Comparison of ENCODE assay signal across 23 mouse cellular contexts in the genomic region with DNA sequence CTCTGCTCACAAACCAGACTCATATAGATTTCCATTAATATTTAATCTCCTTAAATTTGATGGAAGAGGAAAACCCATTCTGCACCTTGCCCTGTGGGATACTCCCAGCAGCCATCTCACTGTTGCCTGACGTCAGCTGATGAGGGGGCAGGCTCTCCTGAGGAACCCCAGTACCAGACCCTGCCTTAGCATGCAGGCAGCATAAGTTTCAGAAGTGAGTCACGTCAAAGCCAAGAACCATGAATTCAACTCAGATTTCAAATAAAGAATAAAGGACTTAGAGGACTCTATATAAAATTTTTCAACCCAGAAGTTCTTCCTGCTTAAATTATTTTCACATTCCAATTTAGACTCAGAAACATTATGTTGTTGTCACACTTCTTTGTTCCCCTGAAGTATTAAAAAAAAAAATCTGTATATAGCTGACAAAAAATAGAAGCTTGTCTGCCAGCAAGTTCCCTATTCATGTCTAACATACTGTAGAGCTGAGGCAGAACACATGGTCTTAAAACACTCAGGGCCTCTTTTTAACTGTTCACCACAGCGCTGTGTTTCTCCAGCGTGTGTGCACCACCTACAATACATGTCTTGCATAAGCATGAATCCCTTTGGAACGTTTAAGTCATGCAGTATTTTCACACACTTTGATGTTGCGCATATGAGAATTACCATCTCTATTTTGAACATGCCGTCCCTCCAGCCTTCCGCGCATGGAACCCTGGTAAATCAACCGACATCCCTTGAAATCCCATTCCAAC.
DNase-seq lines count a peak whose midpoint lies in the region; ATAC-seq and TF ChIP-seq lines count a peak whose summit lies in the region.
"Had no signal": no experiment of that assay in that cellular context is flagged by ENCODE, and none has a peak within 500 bp of the region (broad histone marks: within the 10 kb centered on the region; RNA-seq: fewer than 3 reads in every experiment).

No protein-coding gene starts in this region.

- H3K4me2 ChIP-seq in forebrain, embryonic 15.5 days (replicated peaks), result no peak overlapping the region
- H3K4me2 ChIP-seq: limb, embryonic 12.5 days; liver, embryonic 12.5 days; lung, embryonic 14.5 days; midbrain, embryonic 13.5 days had no signal

- no peaks in the 10 kb centered on the region for H3K9me3 ChIP-seq in forebrain, embryonic 15.5 days
- no peaks in the 10 kb centered on the region for H3K9me3 ChIP-seq in forebrain, embryonic 10.5 days
- H3K9me3 ChIP-seq: heart, embryonic 10.5 days; limb, embryonic 12.5 days; liver, embryonic 12.5 days; midbrain, embryonic 13.5 days had no signal

- ATAC-seq in forebrain, embryonic 15.5 days (replicated peaks), result peak; percentile 32; the same call in 1 of the 2 replicates
- no peak for ATAC-seq in monocyte, adult 5-6 weeks (replicated peaks; ENCODE audit: insufficient number of reproducible peaks, low FRiP score, low TSS enrichment, poor library complexity, severe bottlenecking)
- ATAC-seq: activated CD4-positive, CD25-positive, alpha-beta regulatory T cell, adult 4 months; liver, embryonic 12.5 days; midbrain, embryonic 13.5 days had no signal

- 71% methylated on average over 10 of the region's 10 CpGs for WGBS in forebrain, embryonic 15.5 days
- WGBS in forebrain, embryonic 10.5 days, result 92% methylated on average over 10 of the region's 10 CpGs

- H3K4me1 ChIP-seq in forebrain, embryonic 15.5 days, result 0 out of 2 replicates have a peak, but pooled peaks cover 3% of the 10 kb centered on the region
- peaks cover 5% of the 10 kb centered on the region; the same call in 1 of the 2 replicates for H3K4me1 ChIP-seq in forebrain, embryonic 10.5 days
- H3K4me1 ChIP-seq: heart, embryonic 10.5 days; liver, embryonic 12.5 days; midbrain, embryonic 13.5 days had no signal

- no peak for TF ChIP-seq POLR2A in brain, embryonic 14.5 days (IDR thresholded peaks at IDR 0.05; ENCODE audit: borderline replicate concordance, extremely low read depth, insufficient read depth, insufficient read length, poor library complexity, severe bottlenecking)

- no peaks in the 10 kb centered on the region for H3K27me3 ChIP-seq in forebrain, embryonic 15.5 days
- no peaks in the 10 kb centered on the region for H3K27me3 ChIP-seq in forebrain, embryonic 10.5 days (ENCODE audit: poor library complexity, severe bottlenecking)
- H3K27me3 ChIP-seq: limb, embryonic 12.5 days; liver, embryonic 12.5 days; midbrain, embryonic 13.5 days had no signal

- no peak overlapping the region; the same call in 1 of the 2 replicates for H3K27ac ChIP-seq in forebrain, embryonic 15.5 days (replicated peaks)
- H3K27ac ChIP-seq in forebrain, embryonic 10.5 days, result no peak overlapping the region
- peak overlapping the region; percentile 80 for H3K27ac ChIP-seq in layer of hippocampus, adult 2 months
- H3K27ac ChIP-seq: heart, embryonic 10.5 days; limb, embryonic 12.5 days; liver, embryonic 12.5 days; macrophage; midbrain, embryonic 13.5 days had no signal

- no peak for DNase-seq in forebrain, embryonic 10.5 days (ENCODE audit: extremely low spot score, low spot score)
- DNase-seq in layer of hippocampus, adult 2 months (ENCODE audit: low spot score in 2 of 2), result peak in 1 of 2 experiments; percentile 53
- DNase-seq in layer of hippocampus, postnatal 25 days (ENCODE audit: extremely low spot score in 1 of 2, low spot score in 1 of 2), result no peak
- peak; percentile 28 for DNase-seq in brain, embryonic 14.5 days (ENCODE audit: low read depth)
- peak; percentile 65 to 73 for DNase-seq in left cerebral cortex, adult 9 months (ENCODE audit: low spot score in 2 of 2)
- no peak for DNase-seq in cerebellum, adult 11-12 months
- DNase-seq: adrenal gland, postnatal 14 days; cerebellum, adult 2 months; cerebellum, postnatal 36 days; heart, postnatal 10 days; kidney, adult 2 months; kidney, postnatal 10 days; lung, embryonic 14.5 days; thymus, postnatal 25 days had no signal

- no peaks in the 10 kb centered on the region for H3K36me3 ChIP-seq in forebrain, embryonic 15.5 days
- no peaks in the 10 kb centered on the region for H3K36me3 ChIP-seq in forebrain, embryonic 10.5 days (replicated peaks)
- H3K36me3 ChIP-seq: G1E; heart, embryonic 10.5 days; limb, embryonic 12.5 days; liver, embryonic 12.5 days; midbrain, embryonic 13.5 days had no signal

- H3K9ac ChIP-seq in forebrain, embryonic 15.5 days (replicated peaks), result no peak overlapping the region
- H3K9ac ChIP-seq: limb, embryonic 12.5 days; liver, embryonic 12.5 days; lung, embryonic 14.5 days; midbrain, embryonic 13.5 days had no signal

- no peak for TF ChIP-seq CTCF in layer of hippocampus, adult 2 months (conservative IDR thresholded peaks at IDR 0.05)
- TF ChIP-seq CTCF in brain, embryonic 14.5 days (IDR thresholded peaks at IDR 0.05; ENCODE audit: borderline replicate concordance, extremely low read depth, insufficient read depth, insufficient read length), result no peak

- H3K4me3 ChIP-seq in forebrain, embryonic 15.5 days, result no peak overlapping the region
- H3K4me3 ChIP-seq in forebrain, embryonic 10.5 days, result no peak overlapping the region
- H3K4me3 ChIP-seq in layer of hippocampus, adult 2 months, result no peak overlapping the region
- H3K4me3 ChIP-seq: heart, embryonic 10.5 days; limb, embryonic 12.5 days; liver, embryonic 12.5 days; midbrain, embryonic 13.5 days had no signal

Comparison
In these comparisons a context has a peak if more than half of its experiments do, and no peak if none do; other contexts are left out.
1. DNase-seq: peak in brain, embryonic 14.5 days (single experiment) and left cerebral cortex, adult 9 months (2 of 2); none in forebrain, embryonic 10.5 days (single experiment), layer of hippocampus, postnatal 25 days (0 of 2) and cerebellum, adult 11-12 months (single experiment).